Mouse (Mus musculus) stomach, adult 2 months (tissue): ENCODE results near the gene Olfr308. TPM values are rescaled to one million over a fixed set of nuclear protein-coding genes. Genes with fewer than 3 reads are reported as not detected.

Experiments
- polyA plus RNA-seq: library from polyadenylated mRNA; depleted of rRNA; stranded (reverse); fragments of >200 nt; gene quantifications from 2 replicates; pipeline ENCODE4 v1.2.3, GENCODE M21; 2012; rRNA removed

Gene Olfr308
- polyA plus RNA-seq: not detected in 2 replicates

GRCm38 (mm10) chr7:86325530-86325929 lies at the start of gene Olfr308:
TSS of gene Olfr308 (minus strand) at chr7:86325630.

GRCm38 (mm10) chr7:86366828-86367227 lies 41.4 kb upstream of the Olfr308 start, which contains the start of gene Olfr305:
TSS of gene Olfr305 (minus strand) at chr7:86366928.

GRCm38 (mm10) chr7:86337486-86337885 lies 12.1 kb upstream of the Olfr308 start, which contains the start of gene Olfr307:
TSS of gene Olfr307 (minus strand) at chr7:86337586.

GRCm38 (mm10) chr7:86313608-86314007 lies 11.8 kb downstream of the Olfr308 start, which contains the start of gene Olfr309:
TSS of gene Olfr309 (minus strand) at chr7:86313708.

GRCm38 (mm10) chr7:86277072-86277471 lies 48.4 kb downstream of the Olfr308 start, which contains the start of gene Olfr310:
TSS of gene Olfr310 (minus strand) at chr7:86277172.

Other genes starting within 250 kb of the Olfr308 start
- not detected in 2 replicates for gene Vmn2r75, start 153.9 kb downstream of the Olfr308 start, polyA plus RNA-seq
- not detected in 2 replicates for gene Vmn2r76, start 79.3 kb downstream of the Olfr308 start, polyA plus RNA-seq
- not detected in 2 replicates for gene Olfr310, start 48.5 kb downstream of the Olfr308 start, polyA plus RNA-seq
- not detected in 2 replicates for gene Olfr309, start 11.9 kb downstream of the Olfr308 start, polyA plus RNA-seq
- gene Olfr307, start 12.0 kb upstream of the Olfr308 start, polyA plus RNA-seq: not detected in 2 replicates
- gene Olfr305, start 41.3 kb upstream of the Olfr308 start, polyA plus RNA-seq: not detected in 2 replicates
- gene Olfr304, start 61.0 kb upstream of the Olfr308 start, polyA plus RNA-seq: not detected in 2 replicates
- not detected in 2 replicates for gene Olfr303, start 72.2 kb upstream of the Olfr308 start, polyA plus RNA-seq
- not detected in 2 replicates for gene Olfr301, start 78.2 kb upstream of the Olfr308 start, polyA plus RNA-seq
- gene Olfr299, start 134.3 kb upstream of the Olfr308 start, polyA plus RNA-seq: not detected in 2 replicates
- not detected in 2 replicates for gene Olfr298, start 166.9 kb upstream of the Olfr308 start, polyA plus RNA-seq
- gene Olfr297, start 194.3 kb upstream of the Olfr308 start, polyA plus RNA-seq: not detected in 2 replicates